Mouse (Mus musculus) CD8-positive naive resting alpha-beta T cell, adult 2 months (primary cell): Measurements from ENCODE around the gene Gm17662.

Source experiments
- DNase-seq, 2 experiments: peaks; one replicate each; pipeline ENCODE4 v3.0.0; 2022; ENCODE audit warnings: low read depth in 2 of 2, low spot score in 2 of 2

Gm17662 gene

GRCm38 (mm10) chr4:104887486-104887885, 30.4 kb downstream of the Gm17662 start:
- no peak for DNase-seq

- DNase-seq: no peak
Observed at GRCm38 (mm10) chr4:104888499-104889262, 31.6 kb downstream of the Gm17662 start.

- no peak for DNase-seq
Observed at GRCm38 (mm10) chr4:104891708-104892107, 34.6 kb downstream of the Gm17662 start.

- no peak for DNase-seq
Observed at GRCm38 (mm10) chr4:104893588-104893987, 36.5 kb downstream of the Gm17662 start.

- no peak for DNase-seq
Observed at GRCm38 (mm10) chr4:104894004-104894734, 37.0 kb downstream of the Gm17662 start.

- DNase-seq: no peak
Observed at GRCm38 (mm10) chr4:104902836-104903235, 45.7 kb downstream of the Gm17662 start.

GRCm38 (mm10) chr4:104905049-104905448, 47.9 kb downstream of the Gm17662 start:
- no peak for DNase-seq
